Mouse (Mus musculus): Measurements from ENCODE around the gene Faf1.

The Faf1 gene

DNA sequence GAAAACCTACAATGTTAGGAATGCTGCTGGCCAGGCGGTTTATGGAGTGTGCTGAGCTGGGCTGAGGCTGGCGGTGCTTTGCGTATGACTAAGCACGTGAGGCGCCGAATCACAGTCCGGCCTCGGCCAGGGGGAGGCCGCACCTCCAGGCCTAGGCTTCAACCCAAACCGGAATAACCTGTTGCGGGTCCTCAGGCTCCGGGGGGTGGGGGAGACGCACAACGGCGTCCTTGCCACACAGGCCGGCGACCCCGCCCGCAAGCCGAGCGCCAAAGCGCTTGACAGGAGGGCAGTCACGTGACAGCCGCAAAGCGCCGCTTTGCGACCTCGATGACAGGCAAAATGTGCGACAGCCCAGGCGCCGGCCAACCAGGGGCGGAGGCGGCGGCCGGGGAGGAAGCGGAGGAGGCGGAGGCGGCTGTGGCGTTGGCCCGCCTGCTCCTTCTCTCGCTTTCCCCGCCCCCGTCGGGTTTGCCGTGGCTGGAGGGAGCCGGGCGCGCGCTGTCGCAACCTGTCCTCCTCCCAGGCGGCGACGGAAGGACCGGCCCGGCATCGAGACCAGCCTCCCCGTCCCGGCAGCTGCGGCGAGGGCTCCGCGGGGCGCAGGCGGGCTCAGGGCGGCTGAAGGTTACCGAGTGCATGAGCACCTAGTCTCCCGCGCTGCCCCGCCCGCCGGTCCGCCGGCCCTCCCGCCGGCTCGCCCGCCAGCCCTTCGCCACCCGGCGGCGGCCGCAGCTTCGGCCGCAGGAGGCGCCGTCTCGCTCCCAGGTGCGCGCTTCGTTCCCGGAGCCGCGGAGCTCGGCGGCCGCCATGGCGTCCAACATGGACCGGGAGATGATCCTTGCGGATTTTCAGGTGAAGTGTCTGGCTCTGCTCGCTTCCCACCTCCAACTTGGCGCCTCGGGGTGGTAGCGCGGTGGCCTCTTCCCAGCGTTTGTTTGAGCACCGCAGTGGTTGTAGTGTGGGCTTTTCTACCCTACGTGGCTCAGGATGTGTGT is at the start of gene Faf1:
Gene Faf1 (plus strand): TSS at position 371 of the 998 bp plus-strand sequence.
- peak; percentile 95 to 97 for DNase-seq (ENCODE audit: low spot score in 2 of 2)

DNA sequence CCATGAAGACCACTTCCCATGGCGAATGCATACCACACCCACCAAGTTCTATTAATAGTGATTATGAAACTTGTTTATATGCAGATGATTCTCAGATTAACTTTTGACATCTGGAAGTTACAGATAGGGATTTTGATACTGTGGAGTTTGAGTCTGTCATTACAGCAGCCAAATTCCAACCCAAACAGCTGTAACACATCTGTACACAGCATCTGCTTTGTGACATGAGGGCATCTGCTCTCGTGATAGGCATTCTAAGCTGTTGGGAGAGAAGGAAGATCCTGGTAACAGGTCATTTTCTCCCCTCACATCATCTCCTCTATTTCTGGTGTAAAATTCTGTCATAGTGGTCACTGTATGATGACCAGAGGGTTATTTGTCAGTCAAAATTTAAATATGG is 46.2 kb upstream of the Faf1 start:
- DNase-seq (ENCODE audit: low spot score in 2 of 2), result no peak

DNA sequence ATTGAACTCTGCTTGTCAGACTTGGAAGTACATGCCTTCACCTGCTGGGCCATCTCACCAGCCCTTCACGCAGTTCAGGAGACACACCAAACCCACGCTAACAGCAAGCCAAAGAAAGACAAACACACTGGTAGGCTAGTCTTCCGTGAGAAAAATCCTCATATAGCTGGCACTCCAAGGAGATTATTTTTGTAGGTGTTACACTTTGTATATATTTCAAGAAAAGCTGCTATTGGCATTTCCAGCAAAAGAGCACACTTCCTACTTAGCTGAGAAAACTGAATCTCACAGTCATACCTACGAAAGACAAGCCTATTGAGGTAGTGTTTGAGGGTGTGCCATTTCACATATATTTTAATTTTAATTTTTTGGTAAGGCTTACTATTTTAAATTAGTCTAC is 45.4 kb upstream of the Faf1 start:
- no peak for DNase-seq (ENCODE audit: low spot score in 2 of 2)

DNA sequence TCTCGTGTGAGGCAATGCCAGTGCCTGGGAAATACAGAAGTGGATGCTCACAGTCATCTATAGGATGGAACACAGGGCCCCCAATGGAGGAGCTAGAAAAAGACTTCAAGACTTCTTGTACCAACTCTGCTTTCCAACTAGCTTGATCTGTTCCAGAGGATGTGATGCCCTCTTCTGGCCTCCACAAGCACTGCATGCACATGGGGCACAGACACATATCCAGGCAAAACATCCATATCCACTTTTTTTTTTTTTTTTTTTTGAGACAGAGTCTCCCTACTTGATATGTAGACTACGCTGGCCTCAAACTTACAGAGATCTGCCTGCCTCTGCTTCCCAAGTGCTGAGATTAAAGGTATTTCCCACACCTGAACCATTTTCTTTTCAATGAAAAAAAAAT is 41.4 kb upstream of the Faf1 start:
- no peak for DNase-seq (ENCODE audit: low spot score in 2 of 2)

DNA sequence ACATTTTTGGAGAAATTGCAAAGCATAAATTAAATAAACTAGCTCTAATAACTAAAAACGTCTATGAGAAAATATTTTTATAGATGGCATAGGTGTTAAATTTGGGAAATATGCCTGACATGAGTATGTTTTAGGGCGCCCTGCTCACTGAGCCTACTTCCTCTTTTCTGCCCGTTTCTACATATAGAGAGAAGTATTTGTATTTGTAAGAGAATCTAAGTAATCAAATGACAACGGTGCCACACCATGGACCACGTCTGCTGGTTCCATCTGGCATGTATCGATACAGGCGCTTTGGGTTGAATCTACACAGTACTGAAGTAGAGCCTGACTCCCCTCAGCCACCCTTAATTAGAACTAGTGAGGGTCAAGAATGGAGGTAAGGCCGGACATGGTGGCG is 37.0 kb upstream of the Faf1 start:
- no peak for DNase-seq (ENCODE audit: low spot score in 2 of 2)

DNA sequence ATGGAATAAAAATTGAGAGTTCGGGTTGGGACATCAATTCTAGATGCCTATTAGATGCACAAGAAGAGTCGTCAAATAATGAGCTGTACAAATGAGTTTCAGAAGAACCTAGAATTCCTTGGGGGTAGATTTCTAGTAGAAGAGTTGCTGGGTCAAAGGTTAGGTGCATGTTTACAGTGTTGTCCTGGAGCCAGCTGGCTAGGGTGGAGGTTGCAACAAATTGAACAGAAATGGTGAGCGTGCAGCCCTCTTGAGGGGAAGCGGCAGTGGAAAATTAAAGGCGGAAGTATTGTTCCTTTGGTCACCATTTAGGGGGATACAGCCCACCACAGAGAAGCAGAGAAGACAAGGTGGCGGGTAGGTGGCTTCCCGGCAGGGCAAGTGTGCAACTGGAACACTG is 36.2 kb upstream of the Faf1 start:
- DNase-seq (ENCODE audit: low spot score in 2 of 2), result no peak

DNA sequence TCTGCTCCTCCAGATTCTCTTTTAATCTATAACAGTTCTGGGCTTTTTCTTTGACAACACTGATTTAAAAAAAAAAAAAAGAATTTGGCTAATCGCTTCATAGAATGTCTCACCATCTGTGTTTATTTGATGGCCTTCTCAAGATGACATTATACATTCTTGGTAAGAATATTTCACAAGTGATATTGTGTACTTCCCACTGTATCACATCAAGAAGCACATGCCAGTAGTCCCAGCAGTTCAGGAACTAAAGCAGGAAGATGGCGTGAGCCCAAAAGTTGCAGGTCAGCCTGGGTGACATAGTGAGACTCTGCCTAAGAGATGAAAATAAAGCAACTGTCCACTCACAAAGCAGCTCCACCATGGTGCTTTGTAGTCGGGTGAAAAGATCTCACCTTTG is 34.9 kb upstream of the Faf1 start:
- no peak for DNase-seq (ENCODE audit: low spot score in 2 of 2)

DNA sequence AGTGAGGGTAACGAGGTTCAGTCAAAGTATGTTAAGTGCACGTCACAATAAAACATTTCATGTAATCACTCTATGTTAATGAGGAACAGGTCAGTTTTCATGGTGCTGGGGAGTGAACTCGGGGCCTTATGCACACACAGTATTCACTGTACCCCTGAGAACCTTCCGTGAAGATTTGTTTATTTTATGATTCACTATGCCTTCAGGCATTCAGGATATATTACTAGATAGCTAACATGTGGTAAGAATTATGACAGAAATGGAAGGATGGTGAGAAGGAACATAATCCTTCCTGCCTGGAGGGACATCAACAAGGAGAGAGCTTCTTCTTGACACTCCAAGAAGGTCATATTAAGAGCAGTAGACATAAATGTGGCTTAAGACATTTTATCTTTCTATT is 29.1 kb upstream of the Faf1 start:
- DNase-seq (ENCODE audit: low spot score in 2 of 2), result no peak

DNA sequence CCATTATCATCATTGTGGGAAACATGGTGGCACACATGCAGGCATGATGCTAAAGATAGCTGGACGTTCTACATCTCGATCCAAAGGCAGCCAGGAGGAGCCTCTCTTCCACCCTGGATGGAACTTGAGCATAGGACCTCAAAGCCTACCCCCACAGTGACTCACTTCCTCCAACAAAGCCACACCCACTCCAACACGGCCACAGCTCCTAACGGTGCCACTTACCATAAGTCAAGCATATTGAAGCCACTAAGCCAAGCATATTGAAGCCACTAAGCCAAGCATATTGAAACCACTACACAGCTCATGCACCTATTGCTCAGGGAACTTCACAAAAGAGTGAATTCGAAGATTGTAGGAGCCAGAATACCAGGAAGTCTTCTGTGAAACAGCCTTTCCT is 27.1 kb upstream of the Faf1 start:
- no peak for DNase-seq (ENCODE audit: low spot score in 2 of 2)

DNA sequence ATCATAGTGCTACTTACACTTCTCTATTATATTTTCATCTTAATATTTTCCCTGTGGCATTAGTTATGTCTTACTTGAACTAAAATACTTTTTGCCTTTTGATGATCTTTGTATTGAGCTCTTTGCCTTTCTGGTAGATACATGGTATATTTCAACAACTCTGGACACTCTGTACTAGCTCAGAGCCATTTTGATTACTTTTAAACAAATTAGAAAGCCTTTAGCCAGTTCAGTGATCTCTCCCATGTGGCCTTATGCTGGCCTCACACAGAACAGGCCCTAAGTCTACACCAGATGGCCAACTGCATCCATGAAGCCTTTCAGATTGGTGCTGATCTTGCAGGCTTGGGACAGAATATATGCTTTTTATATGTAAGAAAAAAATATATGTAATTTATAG is 23.1 kb upstream of the Faf1 start:
- no peak for DNase-seq (ENCODE audit: low spot score in 2 of 2)

DNA sequence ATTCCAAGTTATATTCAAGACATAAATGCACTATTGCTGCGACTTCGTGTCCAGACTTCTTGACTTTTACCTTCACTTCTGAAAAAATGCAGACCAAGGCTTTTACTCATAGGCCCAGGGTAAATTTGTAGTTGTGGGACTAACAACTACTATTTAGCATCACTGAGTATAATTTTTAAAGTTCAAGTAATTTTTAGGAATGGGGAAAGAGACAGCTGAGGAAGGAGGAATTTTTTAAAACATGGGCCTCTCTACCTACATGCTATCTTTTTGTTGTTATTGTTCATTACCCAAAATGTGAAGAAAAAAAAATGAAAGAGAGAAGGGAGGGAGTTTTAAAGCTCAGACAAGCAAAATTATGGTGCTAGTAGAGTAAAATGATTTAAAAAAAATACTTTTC is 21.7 kb upstream of the Faf1 start:
- DNase-seq (ENCODE audit: low spot score in 2 of 2), result no peak

DNA sequence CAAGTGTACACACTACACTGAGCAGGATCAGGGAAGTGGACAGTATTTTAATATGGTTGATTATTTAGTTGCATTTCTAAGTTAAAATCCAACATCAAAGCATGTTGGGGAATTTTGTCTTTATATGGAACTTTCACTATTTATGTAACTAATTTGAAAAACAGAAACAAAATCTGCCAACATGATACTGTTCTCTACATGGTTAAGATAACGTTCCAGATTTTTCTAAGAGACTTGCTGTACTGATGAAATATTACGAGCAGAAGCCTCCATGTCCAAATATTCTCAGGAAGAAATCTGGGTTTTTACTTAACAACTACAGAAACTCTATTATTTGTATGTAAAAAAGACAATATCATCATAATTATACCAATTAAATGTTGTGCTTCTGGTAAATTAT is 20.6 kb upstream of the Faf1 start:
- DNase-seq (ENCODE audit: low spot score in 2 of 2), result no peak

DNA sequence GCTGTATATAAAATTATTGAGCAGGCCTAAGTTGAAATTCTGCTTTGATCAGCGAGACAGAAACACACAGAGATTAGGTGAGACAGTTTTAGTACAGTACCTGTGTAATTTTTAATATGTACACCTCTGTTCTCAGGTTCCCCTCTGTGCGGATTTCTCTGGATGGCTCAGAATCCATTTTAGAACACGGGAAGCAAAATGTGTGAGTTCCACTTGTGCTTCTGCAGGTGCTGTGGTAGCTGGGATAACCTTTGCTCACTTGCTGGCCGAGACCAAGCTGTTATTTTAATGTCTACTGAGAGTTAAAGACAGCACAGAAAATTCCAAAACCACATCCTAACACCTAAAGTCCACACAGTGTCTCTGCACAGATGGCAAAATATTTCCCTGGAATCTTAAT is 20.1 kb upstream of the Faf1 start:
- DNase-seq (ENCODE audit: low spot score in 2 of 2), result no peak

DNA sequence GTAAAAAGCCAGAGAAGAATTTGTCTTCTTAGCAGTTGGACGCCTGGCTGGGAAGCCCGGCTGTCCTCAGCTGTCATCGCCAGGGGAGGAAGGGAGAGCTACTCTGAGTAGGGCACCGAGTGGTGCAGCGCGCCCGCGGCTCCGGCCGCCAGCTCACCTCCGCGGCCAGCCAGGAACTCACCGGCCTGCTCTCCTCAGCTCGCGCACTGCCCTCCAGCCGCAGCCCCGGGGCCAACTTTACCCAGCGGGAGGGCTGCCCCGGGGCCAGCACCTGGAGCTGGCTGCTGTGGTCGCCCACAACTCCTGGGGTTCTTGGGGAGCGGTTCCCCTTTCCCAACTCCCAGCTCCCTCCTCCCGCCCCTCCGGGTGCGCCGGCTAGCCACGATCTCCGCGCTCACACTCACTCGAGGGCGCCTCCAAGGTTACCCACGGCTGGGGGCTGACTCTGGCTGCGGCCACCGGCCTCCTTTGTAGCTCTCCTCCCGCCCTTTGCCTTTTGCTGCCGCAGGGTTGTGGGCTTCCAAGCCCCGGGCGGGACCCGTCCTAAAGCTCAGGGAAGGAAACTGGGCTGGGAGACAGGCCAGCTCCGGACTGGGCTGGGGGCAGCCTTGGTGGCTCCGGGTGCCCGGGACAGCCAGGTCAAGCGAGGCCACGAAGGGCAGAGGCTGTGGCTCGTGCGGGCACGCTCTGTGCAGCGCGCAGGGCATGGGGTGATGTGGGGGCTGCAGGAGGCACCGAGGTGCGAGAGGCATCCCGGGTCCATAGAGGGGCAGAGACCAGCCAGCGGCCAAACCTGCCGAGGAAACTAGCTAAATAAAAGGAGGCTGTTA is 19.2 kb upstream of the Faf1 start:
- peak in 1 of 2 experiments; percentile 21 for DNase-seq (ENCODE audit: low spot score in 2 of 2)

DNA sequence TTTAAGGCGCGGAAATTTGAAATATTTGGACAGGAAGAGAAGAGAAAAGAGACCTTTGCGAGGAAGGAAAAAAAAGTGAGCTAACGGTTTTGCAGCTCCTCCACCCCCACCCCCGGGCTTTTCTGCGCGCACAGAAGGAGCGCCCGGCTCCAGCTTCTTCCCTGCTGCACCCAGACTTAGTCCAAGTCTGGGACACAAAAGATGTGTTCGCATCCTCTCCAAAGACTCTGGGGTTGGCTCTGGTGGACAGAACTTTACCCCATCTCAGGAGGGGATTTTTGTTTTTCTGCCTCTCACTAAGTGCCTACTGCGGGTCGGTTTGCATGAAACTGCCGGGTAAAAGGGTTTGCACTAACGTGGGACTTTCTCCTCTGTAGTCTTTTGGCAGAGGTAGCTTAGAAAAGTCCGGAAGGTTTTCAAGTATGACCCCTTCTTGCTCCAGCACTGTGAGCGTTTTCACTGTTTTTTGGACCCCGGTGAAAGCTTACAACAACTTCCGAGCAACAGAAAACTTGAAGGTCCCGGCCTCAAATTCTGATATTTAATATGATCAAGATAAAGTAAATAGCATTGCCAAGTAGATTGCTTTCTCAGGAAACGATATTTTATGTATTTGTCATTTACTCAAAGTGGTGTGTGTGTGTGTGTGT is 18.4 kb upstream of the Faf1 start:
- no peak for DNase-seq (ENCODE audit: low spot score in 2 of 2)

DNA sequence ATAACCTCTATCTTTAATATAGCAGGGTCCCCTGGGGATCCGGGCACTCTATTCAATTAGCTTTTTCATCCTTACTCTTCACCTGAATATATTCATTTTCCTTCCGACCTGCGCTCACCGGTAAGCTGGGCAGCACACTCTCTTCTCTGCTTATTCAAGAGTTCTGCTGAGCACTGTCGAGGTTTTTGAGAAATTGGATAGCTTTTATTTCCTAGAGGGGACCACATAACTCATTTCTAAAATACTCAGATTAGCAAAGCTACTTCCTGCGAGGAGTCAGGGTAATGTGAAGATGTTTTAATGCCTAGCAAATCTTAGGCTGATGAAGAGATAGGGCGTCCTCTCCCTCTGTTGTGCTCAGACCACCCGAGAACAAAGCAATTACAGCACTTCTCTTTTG is 17.6 kb upstream of the Faf1 start:
- DNase-seq (ENCODE audit: low spot score in 2 of 2), result no peak

DNA sequence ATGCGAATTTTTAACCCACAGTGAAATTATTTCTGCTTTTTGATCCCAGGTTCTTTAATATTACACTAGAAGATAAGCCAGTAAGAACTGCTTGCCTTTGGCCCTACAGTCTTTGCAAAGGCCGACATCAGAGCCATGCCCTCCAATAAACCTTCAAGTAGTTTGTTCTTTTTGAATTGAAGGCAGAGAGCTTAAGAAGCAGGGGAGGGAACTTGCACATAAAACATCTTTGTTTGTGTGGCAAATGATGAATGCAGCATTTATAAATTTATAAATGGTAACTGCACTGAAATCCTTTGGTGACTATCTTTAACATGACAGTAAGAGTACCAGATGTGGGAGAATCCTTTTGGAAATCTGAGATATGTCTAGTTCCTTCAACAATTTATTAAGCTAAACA is 16.8 kb upstream of the Faf1 start:
- DNase-seq (ENCODE audit: low spot score in 2 of 2), result no peak

DNA sequence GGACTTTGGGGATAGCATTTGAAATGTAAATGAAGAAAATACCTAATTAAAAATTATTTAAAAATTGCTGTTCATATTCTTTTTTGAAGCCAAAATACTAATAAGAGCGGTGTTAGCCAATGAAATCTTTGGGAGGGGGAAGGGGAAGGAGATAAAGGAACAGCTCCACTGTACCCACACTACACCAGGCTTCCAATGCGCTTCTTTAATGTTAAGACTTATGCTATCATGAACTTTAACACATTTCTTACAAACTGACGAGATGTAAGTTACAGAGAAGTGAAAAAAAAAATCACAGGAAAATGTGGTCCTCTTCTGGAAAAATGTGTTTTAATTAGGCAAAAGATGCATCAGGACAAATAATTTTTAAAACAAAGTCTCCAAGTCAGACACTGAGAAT is 15.8 kb upstream of the Faf1 start:
- no peak for DNase-seq (ENCODE audit: low spot score in 2 of 2)

DNA sequence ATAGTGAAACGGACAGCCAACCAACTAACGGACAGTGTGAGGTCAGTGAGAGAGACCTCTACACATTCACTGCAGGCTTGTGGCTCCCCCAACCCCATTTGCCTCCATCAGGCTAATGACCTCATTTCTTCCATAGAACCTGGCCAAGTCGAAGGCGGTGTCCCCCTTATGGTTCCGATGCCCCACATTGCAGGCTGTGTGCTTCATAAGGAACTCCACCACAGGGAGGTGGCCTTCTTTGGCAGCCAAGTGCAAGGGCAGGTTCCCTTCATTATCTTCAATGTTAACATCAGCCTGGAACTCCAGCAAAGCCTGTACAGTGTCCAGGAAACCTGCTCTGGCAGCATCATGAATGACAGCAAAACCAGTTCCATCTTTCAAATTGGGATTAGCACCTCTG is 15.2 kb upstream of the Faf1 start:
- DNase-seq (ENCODE audit: low spot score in 2 of 2), result no peak

DNA sequence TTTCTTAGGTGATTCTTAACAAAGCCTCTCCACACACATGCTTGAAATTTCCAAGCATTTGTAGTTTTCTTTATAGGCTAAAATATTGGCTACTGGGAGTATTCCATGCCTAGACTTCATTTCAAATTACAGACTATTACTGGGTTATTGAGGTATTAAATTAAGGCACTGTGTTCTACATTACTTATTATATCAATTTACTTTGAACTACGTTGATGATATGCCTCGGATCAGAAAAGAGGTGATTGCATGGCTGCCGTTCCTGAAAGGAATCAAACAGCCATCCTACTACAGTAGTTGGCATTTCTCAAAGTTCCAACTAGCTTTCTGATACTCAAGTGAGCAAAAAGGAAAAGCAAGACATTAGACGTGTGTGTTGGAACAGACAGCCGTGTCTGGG is 14.1 kb upstream of the Faf1 start:
- no peak for DNase-seq (ENCODE audit: low spot score in 2 of 2)

DNA sequence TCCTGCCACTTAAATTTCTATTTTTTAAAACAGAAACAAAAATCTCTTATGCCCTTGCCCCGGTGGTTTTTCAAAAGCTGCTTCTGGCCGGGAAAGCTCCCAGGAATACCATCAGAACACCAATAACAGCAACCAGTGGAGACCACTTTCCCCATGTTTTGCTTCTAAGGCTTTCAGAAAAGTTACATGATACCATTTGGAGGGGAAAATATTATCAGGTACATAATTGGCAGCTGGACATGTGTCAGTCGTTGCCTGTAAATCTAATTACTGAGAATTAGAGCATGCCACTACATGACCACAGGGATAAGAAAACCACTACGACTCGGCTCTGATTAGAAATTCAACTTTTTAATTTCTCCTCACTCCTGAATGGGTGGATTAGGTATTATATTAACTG is 12.3 kb upstream of the Faf1 start:
- no peak for DNase-seq (ENCODE audit: low spot score in 2 of 2)
